Mouse (Mus musculus) cerebellum, adult 11-12 months (tissue): ENCODE measurements at regions not wholly inside any gene's neighbourhood (a gene's known extent, or its start where the extent isn't known, plus 50 kb on each side); places are given as distances from the start of the nearest gene placed in this dataset.

Source experiments
- DNase-seq: peaks from one replicate; pipeline ENCODE4 v3.0.0; 2022

DNA sequence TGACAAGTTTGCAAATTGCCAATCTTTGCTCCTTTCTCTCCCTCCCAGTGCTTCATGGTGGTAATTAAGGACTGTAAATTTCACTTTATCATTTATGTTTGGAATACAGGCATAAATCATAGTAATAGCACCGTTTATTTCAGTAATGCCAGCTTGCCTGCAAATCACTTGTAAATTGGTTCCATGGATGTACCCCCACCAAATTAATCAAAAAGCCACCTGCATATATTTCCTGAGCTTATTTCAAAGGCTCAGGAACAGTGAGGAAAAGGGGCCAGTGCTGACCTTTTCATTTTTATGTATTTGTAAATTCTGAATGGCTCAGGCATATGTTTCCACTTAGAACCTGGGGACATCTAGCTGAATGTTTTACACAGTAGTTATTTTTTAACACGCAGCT, 115.0 kb downstream of the D3Ertd751e start:
- DNase-seq = no peak

DNA sequence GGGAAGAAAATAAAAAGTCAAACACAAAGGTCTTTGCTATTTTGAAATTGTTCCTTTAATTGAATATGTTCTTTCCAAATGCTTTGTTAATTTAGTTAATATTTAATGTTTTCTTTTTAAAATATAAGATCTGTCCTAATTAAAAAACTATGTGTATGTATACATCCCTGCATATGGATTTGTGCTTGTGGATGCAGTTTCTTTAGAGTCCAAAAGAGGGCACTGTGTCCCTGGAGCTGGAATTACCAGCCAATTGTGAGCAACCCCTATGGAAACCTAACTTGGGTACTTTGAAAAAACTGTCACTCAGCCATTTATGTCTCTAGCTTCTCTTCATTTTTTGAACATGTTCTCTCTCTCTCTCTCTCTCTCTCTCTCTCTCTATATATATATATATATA, 120.3 kb downstream of the D3Ertd751e start:
- DNase-seq = no peak

GRCm38 (mm10) chr3:41908952-41909351, 166.5 kb downstream of the D3Ertd751e start:
- DNase-seq = no peak

GRCm38 (mm10) chr3:41913190-41913589, 170.8 kb downstream of the D3Ertd751e start:
- DNase-seq = no peak

GRCm38 (mm10) chr3:41939843-41940242, 197.4 kb downstream of the D3Ertd751e start:
- DNase-seq = no peak

DNA sequence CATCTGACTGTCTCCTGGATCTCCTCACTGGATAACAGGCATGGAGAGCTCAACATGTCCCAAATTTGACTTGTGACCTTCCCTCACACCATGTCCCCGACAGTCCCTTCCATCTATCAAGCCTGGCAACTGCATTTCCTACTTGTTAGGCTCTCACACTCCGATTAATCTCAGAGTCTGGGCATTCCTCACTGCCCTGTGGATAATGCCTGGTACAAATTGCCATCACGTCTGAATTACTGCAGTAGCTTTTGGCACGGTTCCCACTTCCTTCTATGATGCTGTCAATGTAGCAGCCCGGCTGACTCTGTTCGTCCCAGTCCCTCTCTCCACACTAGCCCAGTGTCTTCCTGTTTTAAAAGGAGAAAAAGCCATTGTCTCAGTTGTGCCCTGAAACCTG, 200.6 kb downstream of the D3Ertd751e start:
- DNase-seq = no peak

DNA sequence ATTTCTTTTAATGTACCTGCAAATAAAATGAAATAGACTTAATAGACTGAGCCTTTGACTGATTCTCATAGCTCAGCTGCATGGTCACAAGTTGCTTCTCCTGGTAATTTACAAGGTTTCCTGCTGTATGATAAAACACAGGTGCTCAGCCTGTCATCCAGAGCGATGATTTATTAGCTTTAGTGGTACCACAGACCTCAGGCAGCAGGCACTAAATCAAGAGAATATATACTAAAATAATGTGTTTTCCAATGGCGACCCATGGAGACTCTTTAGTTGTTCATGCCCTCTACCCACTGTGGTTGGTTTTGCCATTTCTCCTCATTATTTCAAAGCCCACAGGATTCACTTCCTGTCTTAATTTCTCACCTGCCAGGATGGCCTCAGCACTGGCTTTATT, 207.0 kb downstream of the D3Ertd751e start:
- no peak for DNase-seq

DNA sequence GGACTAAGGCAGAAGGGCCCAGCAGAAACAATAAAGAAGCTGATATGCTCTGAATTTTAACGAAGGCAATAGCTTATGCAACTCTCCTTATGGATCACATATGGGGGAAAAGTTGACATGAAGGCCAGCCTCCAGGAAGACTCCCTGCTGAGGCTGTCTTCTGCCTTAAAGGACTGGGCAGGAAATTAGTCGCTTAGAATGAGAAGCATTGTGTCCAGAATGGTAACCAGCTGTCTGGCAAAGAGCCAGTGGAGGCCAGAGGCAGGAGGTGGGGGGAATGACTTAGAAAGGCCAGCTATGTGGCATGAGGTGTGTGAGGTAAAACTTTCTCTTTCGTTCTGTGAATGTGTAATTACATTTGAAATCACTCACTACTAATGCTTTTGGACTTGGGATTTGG, 215.0 kb downstream of the D3Ertd751e start:
- DNase-seq = no peak

DNA sequence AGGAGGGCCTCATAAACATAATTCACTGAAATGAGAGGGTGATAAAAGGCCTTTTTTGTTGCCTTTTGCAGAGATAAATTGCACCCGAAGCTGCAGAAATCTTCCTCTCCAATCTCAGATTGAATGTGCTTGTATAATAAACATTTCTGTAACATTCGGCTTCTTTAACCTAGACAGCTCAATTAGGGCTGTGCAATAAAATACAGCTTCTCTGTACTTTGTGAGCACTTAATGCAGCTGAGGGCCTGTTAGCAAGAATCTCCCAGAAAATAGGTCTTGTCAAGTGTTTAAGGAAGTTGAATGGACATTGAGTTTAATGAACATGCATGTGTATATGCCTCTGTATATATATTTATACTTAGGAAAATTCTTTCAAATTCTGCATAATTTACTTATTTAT, 217.8 kb downstream of the D3Ertd751e start:
- DNase-seq = no peak

DNA sequence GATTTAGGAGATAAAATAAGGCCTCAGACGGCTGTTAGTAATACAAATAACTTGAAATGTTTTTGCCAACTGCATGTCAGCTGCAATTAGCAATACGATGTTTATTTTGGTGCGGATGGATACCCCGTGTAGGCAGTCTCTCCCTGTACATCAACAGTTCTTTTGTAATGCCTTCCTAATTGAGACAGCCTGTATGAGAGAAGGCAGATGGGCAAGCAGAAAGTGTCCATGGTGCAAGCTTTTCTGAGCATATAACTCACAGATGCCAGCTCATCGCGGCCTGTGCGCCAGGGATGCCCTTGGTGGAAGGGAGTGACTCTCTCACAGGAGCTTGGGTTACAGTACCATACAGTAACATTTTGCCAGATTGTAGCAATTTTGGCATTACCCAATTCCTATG, 220.5 kb downstream of the D3Ertd751e start:
- DNase-seq = no peak

- DNase-seq = no peak
Observed at GRCm38 (mm10) chr3:42006672-42007265, 264.4 kb downstream of the D3Ertd751e start.

DNA sequence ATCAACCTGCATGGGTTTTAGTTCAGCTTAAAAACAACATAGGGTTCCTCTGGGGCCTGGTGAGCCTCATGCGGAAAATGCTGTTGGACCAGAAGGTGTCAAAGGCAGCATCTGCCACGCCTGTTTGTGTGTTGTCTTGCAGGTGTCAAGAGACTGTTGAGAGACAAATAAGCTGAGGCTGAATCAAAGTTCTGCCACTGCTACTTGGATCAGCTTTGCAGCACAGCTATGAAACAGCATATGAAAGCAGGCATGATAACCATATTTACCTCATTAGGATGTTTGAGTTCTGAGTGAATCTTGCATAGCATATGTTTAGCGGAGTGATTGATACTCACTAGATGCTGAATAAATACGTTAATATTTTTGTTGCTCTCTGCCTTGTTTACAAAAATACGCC, 280.8 kb downstream of the D3Ertd751e start:
- no peak for DNase-seq

- no peak for DNase-seq
Observed at GRCm38 (mm10) chr3:42039632-42040031, 297.2 kb downstream of the D3Ertd751e start.

- DNase-seq = no peak
Observed at GRCm38 (mm10) chr3:42040270-42040812, 297.9 kb downstream of the D3Ertd751e start.

DNA sequence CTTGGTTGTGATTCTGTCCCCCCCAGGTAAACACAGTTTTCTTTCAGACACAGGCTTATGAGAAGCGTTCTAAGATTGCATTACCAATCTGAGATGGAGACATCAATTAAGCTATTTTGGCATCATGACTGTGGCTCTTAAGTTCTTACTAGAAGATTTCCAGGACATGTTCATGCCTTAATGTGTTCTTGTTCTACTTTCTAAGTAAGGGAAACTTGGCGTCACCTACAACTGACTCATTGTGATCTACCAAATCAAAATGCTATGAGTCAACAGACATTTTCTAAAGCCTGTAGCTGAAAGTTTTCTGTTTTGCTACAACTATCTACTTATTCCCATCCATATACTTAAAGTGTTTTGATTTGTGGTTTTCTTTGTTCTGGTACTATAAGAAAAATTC, 298.5 kb downstream of the D3Ertd751e start:
- DNase-seq = no peak

DNA sequence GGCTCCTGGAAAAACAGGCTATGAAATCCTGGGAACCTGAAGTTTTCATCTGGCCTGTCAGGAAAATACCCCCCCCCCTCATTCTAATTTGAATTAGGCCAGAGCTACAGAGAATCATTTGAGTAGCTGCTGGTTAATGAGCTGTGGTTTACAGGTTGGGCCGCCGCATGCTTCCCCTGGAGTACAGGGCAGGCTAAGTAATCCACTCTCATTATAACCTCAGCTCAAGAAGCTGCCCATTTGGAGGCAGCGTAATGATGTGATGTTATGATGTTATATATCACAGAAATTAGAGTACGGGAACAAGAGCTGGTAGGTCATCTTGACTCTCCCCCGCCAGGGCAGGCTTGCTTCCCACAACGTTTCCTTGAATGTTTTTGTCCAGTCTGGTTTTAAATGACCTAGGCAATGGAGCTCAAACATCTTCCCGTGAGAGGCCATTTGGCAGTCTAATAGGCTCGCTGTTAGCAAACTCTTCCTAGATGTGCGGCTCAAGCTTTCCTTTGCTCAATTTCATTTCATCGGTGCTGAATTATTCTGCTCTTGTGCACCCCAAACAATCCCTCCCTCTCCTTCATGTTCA, 315.0 kb downstream of the D3Ertd751e start:
- DNase-seq = no peak

GRCm38 (mm10) chr3:42065093-42065935, 322.9 kb downstream of the D3Ertd751e start:
- no peak for DNase-seq

DNA sequence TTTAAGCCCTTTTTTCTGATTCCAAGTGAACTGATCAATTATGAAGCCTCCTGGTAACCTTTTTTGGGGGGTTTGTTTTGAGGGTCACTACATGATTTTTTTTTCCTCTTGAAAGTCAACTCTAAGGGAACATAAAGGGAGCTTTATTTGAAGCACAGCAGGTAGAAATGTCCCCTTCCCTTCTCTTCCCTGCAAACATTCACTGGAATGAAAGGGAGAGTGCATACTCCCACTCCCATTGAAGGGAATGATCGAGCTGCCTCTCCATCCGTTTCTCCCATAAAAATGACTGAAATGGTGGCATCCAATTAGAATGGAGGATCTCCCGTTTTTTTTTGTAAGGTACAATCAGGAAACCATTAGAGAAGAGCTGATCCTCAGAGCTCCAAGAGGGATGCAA, 323.6 kb downstream of the D3Ertd751e start:
- no peak for DNase-seq

- DNase-seq = no peak
Observed at GRCm38 (mm10) chr3:42067036-42067435, 324.6 kb downstream of the D3Ertd751e start.

DNA sequence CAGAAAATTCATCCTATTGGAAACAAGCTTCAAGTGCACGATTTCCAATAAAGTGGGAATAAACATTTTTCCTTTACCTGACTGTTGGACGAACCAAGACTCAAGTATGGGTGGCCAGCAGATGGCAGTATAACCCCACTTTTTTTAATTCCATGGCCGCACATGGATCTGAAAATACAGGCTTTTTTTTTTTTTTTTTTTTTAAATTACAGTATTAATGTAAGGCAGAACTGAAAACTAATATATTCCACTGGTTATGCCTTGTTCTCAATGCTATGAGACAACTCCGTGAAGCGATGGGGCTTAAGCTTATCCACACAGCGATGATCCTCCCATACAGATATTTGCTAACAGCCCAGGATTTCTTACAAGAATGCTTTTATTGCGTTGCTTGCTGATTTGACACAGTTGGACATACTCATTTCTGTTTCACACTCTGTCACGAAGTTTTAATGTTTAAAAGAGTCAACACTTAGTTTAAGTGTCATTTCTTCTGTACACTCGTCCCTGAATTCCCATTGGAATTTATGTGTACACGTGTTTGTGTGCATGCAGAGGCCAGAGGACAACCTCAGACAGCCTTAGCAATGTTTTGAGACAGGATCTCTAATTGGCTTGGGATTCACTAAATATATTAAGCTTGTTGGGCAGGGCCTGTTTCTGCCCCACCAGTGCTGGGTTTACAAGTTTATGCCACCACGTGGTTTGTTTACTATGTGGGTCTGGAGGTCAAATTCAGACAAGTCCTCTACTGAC, 332.3 kb downstream of the D3Ertd751e start:
- DNase-seq = no peak

- peak; percentile 4 for DNase-seq
Observed at GRCm38 (mm10) chr3:42110976-42111847, 368.8 kb downstream of the D3Ertd751e start.
